26 mouse cellular contexts compared by ENCODE assay signal in genomic region chr11:99111631-99112030, GRCm38 (mm10). TPM values are rescaled to one million over a fixed set of nuclear protein-coding genes. Genes with fewer than 3 reads are reported as not detected.
A peak's percentile ranks its signal among the peaks of the same experiment; 100 is the strongest.
DNase-seq lines count a peak whose midpoint lies in the region; ATAC-seq and TF ChIP-seq lines count a peak whose summit lies in the region.
"Had no signal": no experiment of that assay in that cellular context is flagged by ENCODE, and none has a peak within 500 bp of the region (broad histone marks: within the 10 kb centered on the region; RNA-seq: fewer than 3 reads in every experiment).

No protein-coding gene starts in this region.

- no peaks in the 10 kb centered on the region for H3K27me3 ChIP-seq in limb, embryonic 12.5 days
- H3K27me3 ChIP-seq in limb, embryonic 10.5 days (ENCODE audit: low read depth, poor library complexity, severe bottlenecking) = no peaks in the 10 kb centered on the region
- H3K27me3 ChIP-seq in MEL (ENCODE audit: control insufficient read depth in 1 of 2, insufficient read depth in 2 of 2, low read length in 2 of 2) = no peaks in the 10 kb centered on the region
- no peaks in the 10 kb centered on the region for H3K27me3 ChIP-seq in limb, embryonic 13.5 days
- H3K27me3 ChIP-seq: forebrain, embryonic 13.5 days; heart, embryonic 13.5 days; hindbrain, embryonic 12.5 days; hindbrain, embryonic 15.5 days; intestine, embryonic 15.5 days had no signal

- peaks cover 28% of the 10 kb centered on the region for H3K4me1 ChIP-seq in limb, embryonic 12.5 days (replicated peaks)
- peaks cover 43% of the 10 kb centered on the region for H3K4me1 ChIP-seq in limb, embryonic 10.5 days
- H3K4me1 ChIP-seq in MEL (ENCODE audit: control insufficient read depth in 1 of 2, insufficient read depth in 2 of 2, low read length in 2 of 2) = peaks cover 3 to 14% of the 10 kb centered on the region in 2 experiments
- H3K4me1 ChIP-seq in limb, embryonic 13.5 days = peaks cover 31% of the 10 kb centered on the region

- H3K36me3 ChIP-seq in limb, embryonic 12.5 days = no peaks in the 10 kb centered on the region
- 0 out of 2 replicates have a peak, but pooled peaks cover 2% of the 10 kb centered on the region for H3K36me3 ChIP-seq in limb, embryonic 10.5 days
- peaks cover 0 to 9% of the 10 kb centered on the region in 2 experiments; a peak in 2 of 4 replicates for H3K36me3 ChIP-seq in MEL (ENCODE audit: control insufficient read depth in 1 of 2, insufficient read depth in 2 of 2, low read length in 2 of 2)
- no peaks in the 10 kb centered on the region for H3K36me3 ChIP-seq in limb, embryonic 13.5 days
- H3K36me3 ChIP-seq: forebrain, embryonic 10.5 days; G1E; heart, embryonic 10.5 days; heart, embryonic 13.5 days; hindbrain, embryonic 12.5 days; hindbrain, embryonic 15.5 days; intestine, embryonic 15.5 days had no signal

- no peaks in the 10 kb centered on the region for H3K79me2 ChIP-seq in MEL (ENCODE audit: control insufficient read depth, insufficient read depth, low read length, poor library complexity)

- ATAC-seq in limb, embryonic 12.5 days (ENCODE audit: insufficient number of reproducible peaks, insufficient read depth, low FRiP score, low TSS enrichment, low read depth) = no peak
- no peak for ATAC-seq in limb, embryonic 13.5 days (ENCODE audit: low FRiP score, low read depth)
- ATAC-seq: forebrain, embryonic 13.5 days; forebrain, embryonic 16.5 days; intestine, embryonic 15.5 days had no signal

- TF ChIP-seq CTCF in MEL (IDR thresholded peaks at IDR 0.05 in 2 of 3, conservative IDR thresholded peaks at IDR 0.05 in 1 of 3; ENCODE audit: control insufficient read depth in 1 of 3, insufficient read depth in 1 of 3, low read depth in 2 of 3, low read length in 3 of 3, poor library complexity in 1 of 3, severe bottlenecking in 1 of 3) = no peak

- no peak overlapping the region for H3K4me2 ChIP-seq in limb, embryonic 12.5 days
- H3K4me2 ChIP-seq in limb, embryonic 13.5 days (replicated peaks) = peak overlapping the region; percentile 21; the same call in 1 of the 2 replicates
- H3K4me2 ChIP-seq: forebrain, embryonic 13.5 days; heart, embryonic 13.5 days; hindbrain, embryonic 12.5 days; hindbrain, embryonic 15.5 days; intestine, embryonic 15.5 days had no signal

- DNase-seq in limb, embryonic 10.5 days (ENCODE audit: low spot score) = no peak
- DNase-seq in MEL (ENCODE audit: low read depth, low spot score) = no peak
- DNase-seq in urinary bladder, postnatal 14 days (ENCODE audit: low spot score) = no peak
- no peak for DNase-seq in yolk sac, embryonic 10.5 days (ENCODE audit: low spot score)
- DNase-seq: adrenal gland, adult 2 months; adrenal gland, postnatal 14 days; cerebellum, adult 11 months; cerebellum, adult 2 months; cerebellum, postnatal 36 days; embryo, embryonic 11 days; gastrocnemius, postnatal 10 days; gastrocnemius, postnatal 36 days; heart, adult 2 months had no signal

- H3K4me3 ChIP-seq in limb, embryonic 12.5 days (replicated peaks) = no peak overlapping the region
- H3K4me3 ChIP-seq in limb, embryonic 10.5 days = no peak overlapping the region
- no peak overlapping the region for H3K4me3 ChIP-seq in MEL (ENCODE audit: control insufficient read depth in 1 of 2, insufficient read depth in 1 of 2, low read depth in 2 of 2, low read length in 2 of 2)
- no peak overlapping the region for H3K4me3 ChIP-seq in limb, embryonic 13.5 days
- H3K4me3 ChIP-seq: forebrain, embryonic 10.5 days; forebrain, embryonic 13.5 days; heart, adult 2 months; heart, embryonic 10.5 days; heart, embryonic 13.5 days; hindbrain, embryonic 12.5 days; hindbrain, embryonic 15.5 days; intestine, embryonic 15.5 days had no signal

- no peak for TF ChIP-seq EP300 in MEL (IDR thresholded peaks at IDR 0.05; ENCODE audit: low read depth in 1 of 2, low read length in 2 of 2)

- H3K9me3 ChIP-seq in limb, embryonic 12.5 days = peaks cover 6% of the 10 kb centered on the region; the same call in 1 of the 2 replicates
- H3K9me3 ChIP-seq in limb, embryonic 10.5 days (replicated peaks) = no peaks in the 10 kb centered on the region
- H3K9me3 ChIP-seq in MEL (replicated peaks; ENCODE audit: insufficient read depth, low read length) = no peaks in the 10 kb centered on the region
- no peaks in the 10 kb centered on the region for H3K9me3 ChIP-seq in limb, embryonic 13.5 days
- H3K9me3 ChIP-seq: forebrain, embryonic 13.5 days; heart, embryonic 10.5 days; heart, embryonic 13.5 days; hindbrain, embryonic 15.5 days; intestine, embryonic 15.5 days had no signal

- TF ChIP-seq RAD21 in MEL (IDR thresholded peaks at IDR 0.05; ENCODE audit: low read depth, low read length) = no peak

- H3K9ac ChIP-seq in limb, embryonic 12.5 days (replicated peaks) = no peak overlapping the region
- no peak overlapping the region for H3K9ac ChIP-seq in MEL (ENCODE audit: control insufficient read depth, low read depth, low read length, poor library complexity, severe bottlenecking)
- H3K9ac ChIP-seq in limb, embryonic 13.5 days = no peak overlapping the region
- H3K9ac ChIP-seq: forebrain, embryonic 13.5 days; heart, embryonic 13.5 days; hindbrain, embryonic 12.5 days; hindbrain, embryonic 15.5 days; intestine, embryonic 15.5 days had no signal

- WGBS in limb, embryonic 12.5 days = 88% methylated on average over 7 of the region's 7 CpGs
- 93% methylated on average over 7 of the region's 7 CpGs for WGBS in limb, embryonic 10.5 days
- WGBS in limb, embryonic 13.5 days = 84% methylated on average over 7 of the region's 7 CpGs

- no peak for TF ChIP-seq POLR2A in MEL (IDR thresholded peaks at IDR 0.05; ENCODE audit: control insufficient read depth in 1 of 2, insufficient read depth in 1 of 2, low read depth in 1 of 2, low read length in 2 of 2, poor library complexity in 1 of 2)

- H3K27ac ChIP-seq in limb, embryonic 12.5 days = 0 out of 2 replicates have a peak overlapping the region, but pooled peaks have one; percentile 8
- no peak overlapping the region for H3K27ac ChIP-seq in limb, embryonic 10.5 days
- no peak overlapping the region for H3K27ac ChIP-seq in MEL (ENCODE audit: control insufficient read depth, low read depth, low read length)
- H3K27ac ChIP-seq in limb, embryonic 13.5 days = no peak overlapping the region
- H3K27ac ChIP-seq: forebrain, embryonic 10.5 days; forebrain, embryonic 13.5 days; heart, adult 2 months; heart, embryonic 13.5 days; hindbrain, embryonic 12.5 days; hindbrain, embryonic 15.5 days; intestine, embryonic 15.5 days had no signal

TF ChIP-seq in MEL, 35 proteins besides CTCF, POLR2A, EP300 and RAD21:
- TF ChIP-seq MAX (IDR thresholded peaks at IDR 0.05; ENCODE audit: low read length) = no peak
- TF ChIP-seq KAT2A (conservative IDR thresholded peaks at IDR 0.05; ENCODE audit: low read depth, low read length) = no peak
- TF ChIP-seq TBP (IDR thresholded peaks at IDR 0.05; ENCODE audit: low read depth, low read length) = 0 out of 2 replicates have a peak, but pooled peaks have one; percentile 56
TF ChIP-seq in MEL: peak in this region for 1.

RNA-seq across cellular contexts. Expression of gene Tns4, which starts 22.5 kb away (rescaled TPM):
- 0.65 and 0.73 TPM in 2 replicates for polyA plus RNA-seq in limb, embryonic 12.5 days (2016; fragmentation: Nextera tagmentation; extraction: Ambion mirVana)
- polyA plus RNA-seq in limb, embryonic 10.5 days (2016; fragmentation: Nextera tagmentation; extraction: Ambion mirVana) = 0.74 and 1.4 TPM in 2 replicates
- total RNA-seq in MEL (2012; rRNA removed) = not detected in 2 replicates
- polyA plus RNA-seq in MEL (2012; ENCODE audit: insufficient read depth in 1 of 2, insufficient read length in 2 of 2, low read depth in 1 of 2, low replicate concordance in 2 of 2, missing spikeins in 1 of 2) = under 1 TPM in 1 of 2 experiments, not detected in 1; 0.03 TPM
- 0.55 and 1.2 TPM in 2 replicates for polyA plus RNA-seq in limb, embryonic 13.5 days (2015; fragmentation: Nextera tagmentation; extraction: Ambion mirVana)
- total RNA-seq: gastrocnemius, postnatal 10 days; gastrocnemius, postnatal 36 days; hematopoietic stem cell, adult 5-6 weeks had no signal
- polyA plus RNA-seq: forebrain, embryonic 13.5 days; forebrain, embryonic 16.5 days had no signal

RNA-seq across cellular contexts. Expression of gene Ccr7, which starts 43.2 kb away (rescaled TPM):
- 0.40 and 0.49 TPM in 2 replicates for polyA plus RNA-seq in limb, embryonic 12.5 days (2016; fragmentation: Nextera tagmentation; extraction: Ambion mirVana)
- polyA plus RNA-seq in limb, embryonic 10.5 days (2016; fragmentation: Nextera tagmentation; extraction: Ambion mirVana) = 0.82 and 1.3 TPM in 2 replicates
- 0.04 TPM in 1 of 2 replicates, not detected in the other for total RNA-seq in MEL (2012; rRNA removed)
- polyA plus RNA-seq in MEL (2012; ENCODE audit: insufficient read depth in 1 of 2, insufficient read length in 2 of 2, low read depth in 1 of 2, low replicate concordance in 2 of 2, missing spikeins in 1 of 2) = under 1 TPM in 1 of 2 experiments, not detected in 1; 0.06 TPM
- 0.39 and 0.83 TPM in 2 replicates for polyA plus RNA-seq in limb, embryonic 13.5 days (2015; fragmentation: Nextera tagmentation; extraction: Ambion mirVana)
- total RNA-seq: gastrocnemius, postnatal 36 days; granulocyte monocyte progenitor cell, adult 5-6 weeks had no signal
- polyA plus RNA-seq: forebrain, embryonic 13.5 days; forebrain, embryonic 16.5 days; G1E had no signal
